Mouse (Mus musculus) brain, embryonic 14.5 days (tissue): Measurements from ENCODE around the gene Gm45713.

ENCODE experiments used
- CTCF ChIP-seq: fragments of 200-500 bp; IDR thresholded peaks from 2 replicates; pipeline ENCODE4 v1.5.1; 2012; ENCODE audit warnings: inconsistent platforms, mild to moderate bottlenecking, moderate library complexity, borderline replicate concordance; ENCODE audit not compliant: insufficient read depth, insufficient read length; ENCODE audit errors: extremely low read depth
- POLR2A ChIP-seq: fragments of 200-500 bp; IDR thresholded peaks from 2 replicates; pipeline ENCODE4 v1.6.1; 2012; ENCODE audit warnings: mild to moderate bottlenecking, inconsistent platforms, borderline replicate concordance; ENCODE audit not compliant: poor library complexity, insufficient read depth, insufficient read length, severe bottlenecking; ENCODE audit errors: extremely low read depth

DNA sequence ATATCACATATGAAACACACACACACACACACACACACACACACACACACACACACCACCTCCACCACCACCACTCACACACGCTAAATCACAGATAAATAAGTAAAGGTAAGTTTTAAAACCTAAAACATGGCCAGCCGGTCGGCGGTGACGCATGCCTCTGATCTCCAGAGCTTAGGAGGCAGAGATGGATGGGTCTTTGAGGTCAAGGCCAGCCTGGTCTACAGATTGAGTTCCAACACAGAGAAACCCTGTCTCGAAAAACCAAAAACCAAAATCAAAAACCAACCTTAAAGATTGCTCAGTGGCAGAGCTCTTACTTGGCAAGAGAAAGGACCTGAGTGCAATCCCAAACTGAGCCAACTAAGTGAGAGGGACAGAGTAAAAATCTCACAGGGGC, 36.0 kb downstream of the Gm45713 start:
- TF ChIP-seq POLR2A (no peak), CTCF (no peak)
